Mouse (Mus musculus) frontal cortex, adult (tissue): ENCODE results near the gene Fbxw7.

Source experiments
- ATAC-seq: cut with Nextera tagmentation; 2 replicates; pipeline ENCODE4 v1.9.2; 2017; ENCODE audit warnings: mild to moderate bottlenecking, moderate library complexity, mixed read lengths; ENCODE audit not compliant: low TSS enrichment

Fbxw7 gene

GRCm38 (mm10) chr3:84951698-84952097 lies 136.6 kb downstream of the Fbxw7 start:
- peak; percentile 39; the same call in 1 of the 2 replicates for ATAC-seq

GRCm38 (mm10) chr3:84952135-84952534 lies 137.1 kb downstream of the Fbxw7 start:
- ATAC-seq, result peak; percentile 95

- 0 out of 2 replicates have a peak, but pooled peaks have one; percentile 19 for ATAC-seq
These were observed 137.6 kb downstream of the Fbxw7 start for GRCm38 (mm10) chr3:84952585-84953187.

- ATAC-seq, result no peak
These were observed 140.1 kb downstream of the Fbxw7 start for GRCm38 (mm10) chr3:84955011-84955775.

GRCm38 (mm10) chr3:84955857-84956256 lies 140.8 kb downstream of the Fbxw7 start:
- no peak for ATAC-seq

GRCm38 (mm10) chr3:84965156-84965555 lies 150.1 kb downstream of the Fbxw7 start:
- ATAC-seq, result no peak

GRCm38 (mm10) chr3:84967364-84967763 lies 152.3 kb downstream of the Fbxw7 start:
- ATAC-seq, result no peak

- ATAC-seq, result no peak
These were observed 156.5 kb downstream of the Fbxw7 start for GRCm38 (mm10) chr3:84971561-84971960.

GRCm38 (mm10) chr3:84972881-84973280 lies 157.8 kb downstream of the Fbxw7 start:
- no peak for ATAC-seq

- ATAC-seq, result no peak
These were observed 159.1 kb downstream of the Fbxw7 start for GRCm38 (mm10) chr3:84974193-84974592.

- ATAC-seq, result no peak
These were observed 163.6 kb downstream of the Fbxw7 start for GRCm38 (mm10) chr3:84978676-84979075.

GRCm38 (mm10) chr3:84980158-84980557 lies 165.1 kb downstream of the Fbxw7 start:
- peak; percentile 10; the same call in 1 of the 2 replicates for ATAC-seq

- ATAC-seq, result no peak
These were observed 167.6 kb downstream of the Fbxw7 start for GRCm38 (mm10) chr3:84982688-84983087.

GRCm38 (mm10) chr3:84985121-84985625 lies 170.1 kb downstream of the Fbxw7 start:
- peak; percentile 68 for ATAC-seq

- ATAC-seq, result no peak
These were observed 173.8 kb downstream of the Fbxw7 start for GRCm38 (mm10) chr3:84988880-84989279.

GRCm38 (mm10) chr3:85005257-85005656 lies 190.2 kb downstream of the Fbxw7 start:
- ATAC-seq, result no peak

GRCm38 (mm10) chr3:85012889-85013288 lies 197.8 kb downstream of the Fbxw7 start:
- ATAC-seq, result no peak

GRCm38 (mm10) chr3:85015667-85016066 lies 200.6 kb downstream of the Fbxw7 start:
- peak; percentile 82 for ATAC-seq

GRCm38 (mm10) chr3:85020137-85020536 lies 205.1 kb downstream of the Fbxw7 start:
- peak; percentile 58 for ATAC-seq

- ATAC-seq, result peak; percentile 16; the same call in 1 of the 2 replicates
These were observed 206.7 kb downstream of the Fbxw7 start for GRCm38 (mm10) chr3:85021816-85022215.

- no peak for ATAC-seq
These were observed 207.7 kb downstream of the Fbxw7 start for GRCm38 (mm10) chr3:85022800-85023199.

- ATAC-seq, result no peak
These were observed 209.2 kb downstream of the Fbxw7 start for GRCm38 (mm10) chr3:85024237-85024636.
